Mouse (Mus musculus) lung, embryonic 16.5 days (tissue): ENCODE measurements around the gene Vmn1r71. TPM values are rescaled to one million over a fixed set of nuclear protein-coding genes. Genes with fewer than 3 reads are reported as not detected.
"Not testable (repeated sequence)": the region's sequence is repeated elsewhere in the genome, so short reads cannot be mapped to it uniquely, and the experiment has no call there.

Source experiments
- ATAC-seq: fragments of 200-750 bp; cut with Nextera tagmentation; 2 replicates; pipeline ENCODE4 v1.8.0; 2017; ENCODE audit warnings: low read depth, mild to moderate bottlenecking, moderate library complexity
- H3K27ac ChIP-seq: fragments of 300-500 bp; sonication (generic); 2 replicates; pipeline ENCODE4 v1.5.1; 2014; ENCODE audit warnings: mild to moderate bottlenecking, control low read depth, low read length
- H3K27me3 ChIP-seq: fragments of 300-500 bp; sonication (generic); 2 replicates; pipeline ENCODE4 v1.6.1; 2014; ENCODE audit warnings: low read depth, low read length, mixed read lengths; ENCODE audit not compliant: control insufficient read depth, insufficient read depth
- H3K36me3 ChIP-seq: fragments of 300-500 bp; sonication (generic); 2 replicates; pipeline ENCODE4 v1.6.1; 2014; ENCODE audit warnings: low read length; ENCODE audit not compliant: control insufficient read depth, insufficient read depth
- H3K4me1 ChIP-seq: fragments of 300-500 bp; sonication (generic); replicated peaks from 2 replicates; pipeline ENCODE4 v1.6.1; 2014; ENCODE audit warnings: low read length, mixed read lengths; ENCODE audit not compliant: control insufficient read depth, insufficient read depth
- H3K4me2 ChIP-seq: fragments of 300-500 bp; sonication (generic); 2 replicates; pipeline ENCODE4 v1.6.1; 2014; ENCODE audit warnings: low read depth, low read length, control low read depth
- H3K4me3 ChIP-seq: fragments of 300-500 bp; sonication (generic); 2 replicates; pipeline ENCODE4 v1.5.1; 2014; ENCODE audit warnings: mild to moderate bottlenecking, low read length, control low read depth
- H3K9ac ChIP-seq: fragments of 300-500 bp; sonication (generic); 2 replicates; pipeline ENCODE4 v1.6.1; 2014; ENCODE audit warnings: low read length, control low read depth
- H3K9me3 ChIP-seq: fragments of 300-500 bp; sonication (generic); 2 replicates; pipeline ENCODE4 v1.6.1; 2016; ENCODE audit warnings: low read length; ENCODE audit not compliant: control insufficient read depth
- polyA plus RNA-seq: library from polyadenylated mRNA; unstranded; fragments of >200 nt; fragmentation: Nextera tagmentation; extraction: Ambion mirVana; gene quantifications from 2 replicates; pipeline ENCODE4 v1.2.1, GENCODE M21; 2015

Vmn1r71 gene
- polyA plus RNA-seq = not detected in 2 replicates

- no peak for ATAC-seq
- H3K4me2 ChIP-seq = no peak within 1 kb of the TSS
- H3K4me3 ChIP-seq = no peak within 1 kb of the TSS
- H3K27me3 ChIP-seq = no peaks in the 10 kb centered on the region
- H3K9me3 ChIP-seq = peaks cover 3% of the 10 kb centered on the region
- H3K27ac ChIP-seq = no peak within 1 kb of the TSS
- H3K4me1 ChIP-seq = no peaks in the 10 kb centered on the region
- no peaks in the 10 kb centered on the region for H3K36me3 ChIP-seq
- H3K9ac ChIP-seq = no peak within 1 kb of the TSS
These were observed at the start of gene Vmn1r71 for GRCm38 (mm10) chr7:10754264-10754663. Vmn1r71 (minus strand) TSS chr7:10754364.

- not testable (repeated sequence) for H3K4me3 ChIP-seq, H3K9ac ChIP-seq, H3K9me3 ChIP-seq, H3K27me3 ChIP-seq, ATAC-seq, H3K36me3 ChIP-seq, H3K27ac ChIP-seq, H3K4me2 ChIP-seq, H3K4me1 ChIP-seq
These were observed 3.4 kb upstream of the Vmn1r71 start for GRCm38 (mm10) chr7:10757551-10757950.

Other genes with a start within 250 kb of the Vmn1r71 start
- not detected in 2 replicates for gene Vmn1r68, start 195.9 kb downstream of the Vmn1r71 start, polyA plus RNA-seq
- gene Vmn1r69, start 140.7 kb downstream of the Vmn1r71 start, polyA plus RNA-seq = not detected in 2 replicates
- not detected in 2 replicates for gene Vmn1r70, start 122.8 kb downstream of the Vmn1r71 start, polyA plus RNA-seq
- not detected in 2 replicates for gene Nlrp4b, start 66.6 kb downstream of the Vmn1r71 start, polyA plus RNA-seq
- not detected in 2 replicates for gene Zscan4b, start 150.7 kb upstream of the Vmn1r71 start, polyA plus RNA-seq